ENCODE assay signal across 10 mouse cellular contexts in genomic region chr5:90603407-90603923, GRCm38 (mm10). TPM values are rescaled to one million over a fixed set of nuclear protein-coding genes. Genes with fewer than 3 reads are reported as not detected.
A peak's percentile ranks its signal among the peaks of the same experiment; 100 is the strongest.
DNase-seq lines count a peak whose midpoint lies in the region; TF ChIP-seq lines count a peak whose summit lies in the region.
"Had no signal": no experiment of that assay in that cellular context is flagged by ENCODE, and none has a peak within 500 bp of the region (broad histone marks: within the 10 kb centered on the region; RNA-seq: fewer than 3 reads in every experiment).

No protein-coding gene starts in this region.

- no peaks in the 10 kb centered on the region; the same call in 1 of the 2 replicates for H3K36me3 ChIP-seq in kidney, adult 2 months (ENCODE audit: control insufficient read depth, insufficient read depth, low read length)
- H3K36me3 ChIP-seq: forebrain, embryonic 10.5 days had no signal

- 35% methylated on average over 13 of the region's 13 CpGs for WGBS in kidney, adult 2 months
- 3% methylated on average over 13 of the region's 13 CpGs for WGBS in bone marrow, adult 2 months

- H3K27me3 ChIP-seq in kidney, adult 2 months (replicated peaks; ENCODE audit: control insufficient read depth, insufficient read depth, low read length): no peaks in the 10 kb centered on the region

- no peak overlapping the region for H3K4me3 ChIP-seq in kidney, adult 2 months (ENCODE audit: insufficient read depth, low read depth, low read length)
- H3K4me3 ChIP-seq in bone marrow, adult 2 months (replicated peaks; ENCODE audit: control insufficient read depth, low read depth, low read length): peak overlapping the region; percentile 25
- H3K4me3 ChIP-seq: forebrain, embryonic 10.5 days had no signal

- no peak for TF ChIP-seq POLR2A in kidney, adult 2 months (IDR thresholded peaks at IDR 0.05; ENCODE audit: low read depth, low read length)
- no peak for TF ChIP-seq POLR2A in bone marrow, adult 2 months (IDR thresholded peaks at IDR 0.05; ENCODE audit: borderline replicate concordance, control insufficient read depth, low read depth, low read length)

- H3K27ac ChIP-seq in kidney, adult 2 months (ENCODE audit: insufficient read depth, low read depth, low read length): peak overlapping the region; percentile 8; the same call in 1 of the 2 replicates
- no peak overlapping the region for H3K27ac ChIP-seq in bone marrow, adult 2 months (ENCODE audit: control insufficient read depth, insufficient read depth, low read depth, low read length, poor library complexity)
- H3K27ac ChIP-seq: forebrain, embryonic 10.5 days had no signal

- H3K4me1 ChIP-seq in kidney, adult 2 months (ENCODE audit: control insufficient read depth, insufficient read depth, low read length): no peaks in the 10 kb centered on the region
- no peaks in the 10 kb centered on the region for H3K4me1 ChIP-seq in bone marrow, adult 2 months (ENCODE audit: control insufficient read depth, insufficient read depth, low read length)
- H3K4me1 ChIP-seq: forebrain, embryonic 10.5 days had no signal

- no peak for DNase-seq in kidney, adult 2 months
- no peak for DNase-seq in kidney, adult 11 months
- peak; percentile 26 for DNase-seq in heart, postnatal 4 days
- DNase-seq in lung, postnatal 25 days (ENCODE audit: low spot score): peak; percentile 15
- no peak for DNase-seq in ovary, postnatal 10 days (ENCODE audit: low spot score)
- DNase-seq in urinary bladder, postnatal 10 days (ENCODE audit: low spot score): no peak
- no peak for DNase-seq in frontal cortex, adult 2 months (ENCODE audit: extremely low spot score in 1 of 2, low spot score in 1 of 2)

- no peak for TF ChIP-seq CTCF in kidney, adult 2 months (conservative IDR thresholded peaks at IDR 0.05; ENCODE audit: insufficient read depth, insufficient read length, low read depth, low read length)
- no peak for TF ChIP-seq CTCF in bone marrow, adult 2 months (IDR thresholded peaks at IDR 0.05; ENCODE audit: control insufficient read depth, insufficient read depth, low read length)

RNA-seq across cellular contexts. Expression of gene Rassf6, which starts 37.0 kb away (rescaled TPM):
- 10.4 and 11.4 TPM in 2 replicates for polyA plus RNA-seq in kidney, adult 2 months (2012; rRNA removed)
- polyA plus RNA-seq in bone marrow, adult 2 months (2011; ENCODE audit: insufficient read depth, insufficient read length, low replicate concordance, missing spikeins): not detected in 2 replicates
- under 1 TPM; 0.17 to 0.23 TPM for total RNA-seq in heart, postnatal 4 days (2021)
- polyA plus RNA-seq in frontal cortex, adult 2 months (2012; rRNA removed): 0.32 and 0.34 TPM in 2 replicates

RNA-seq across cellular contexts. Expression of gene 5830473C10Rik, which starts 42.6 kb away (rescaled TPM):
- polyA plus RNA-seq in kidney, adult 2 months (2012; rRNA removed): 1.2 and 1.3 TPM in 2 replicates
- not detected in 2 replicates for polyA plus RNA-seq in bone marrow, adult 2 months (2011; ENCODE audit: insufficient read depth, insufficient read length, low replicate concordance, missing spikeins)
- not detected for total RNA-seq in heart, postnatal 4 days (2021)
- polyA plus RNA-seq in frontal cortex, adult 2 months (2012; rRNA removed): 0.04 and 0.10 TPM in 2 replicates
- total RNA-seq: ES-E14 had no signal
- polyA plus RNA-seq: forebrain, embryonic 10.5 days had no signal

Comparison
In these comparisons a context has a peak if more than half of its experiments do, and no peak if none do; other contexts are left out.
1. DNase-seq: peak in heart, postnatal 4 days (single experiment) and lung, postnatal 25 days (single experiment); none in kidney, adult 2 months (single experiment), kidney, adult 11 months (single experiment), ovary, postnatal 10 days (single experiment), urinary bladder, postnatal 10 days (single experiment) and frontal cortex, adult 2 months (0 of 2).